8 mouse cellular contexts compared by ENCODE assay signal in the genomic region with DNA sequence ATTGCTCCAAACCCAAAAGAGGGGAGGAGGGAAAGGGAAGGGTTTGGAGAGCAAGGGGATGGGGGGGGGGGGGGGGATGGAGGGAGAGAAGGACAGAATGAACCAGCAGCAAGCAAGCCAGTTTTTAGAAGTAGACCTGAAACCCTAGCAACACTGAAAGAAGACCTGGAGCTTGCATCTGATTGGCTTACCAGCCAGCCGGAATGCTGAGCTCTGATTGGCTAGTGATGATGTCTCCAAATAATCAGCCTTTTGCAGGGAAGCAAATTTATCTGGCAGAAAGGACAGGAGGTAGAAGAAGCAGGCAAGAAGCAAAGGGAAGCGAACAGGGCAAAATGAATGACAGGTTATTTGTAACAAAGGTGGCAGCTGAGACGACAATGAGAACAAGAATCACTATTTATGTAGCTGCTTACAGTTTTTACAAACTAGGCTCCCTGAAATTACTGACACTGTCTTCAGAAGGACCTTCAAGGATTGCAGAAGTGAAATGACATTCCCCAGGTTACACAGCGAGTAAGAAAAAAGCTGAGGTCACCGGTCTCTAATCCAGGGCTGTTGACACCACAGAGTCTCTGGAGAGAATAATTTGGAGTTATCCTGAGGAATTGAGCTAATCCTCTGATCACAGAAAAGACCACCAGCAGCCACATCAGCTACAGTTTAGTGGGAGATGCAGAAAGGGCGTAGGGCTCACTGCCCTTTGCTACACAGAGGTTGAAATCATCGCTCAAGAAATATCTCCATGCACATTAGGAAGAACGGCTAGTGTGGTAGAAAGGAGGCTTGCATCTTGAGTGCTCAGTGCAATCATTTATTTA.
DNase-seq lines count a peak whose midpoint lies in the region; ATAC-seq and TF ChIP-seq lines count a peak whose summit lies in the region.

No protein-coding gene starts in this region.

- no peaks in the 10 kb centered on the region for H3K27me3 ChIP-seq in hindbrain, embryonic 16.5 days (replicated peaks; ENCODE audit: control insufficient read depth, insufficient read depth, low read length)
- H3K27me3 ChIP-seq in midbrain, embryonic 16.5 days (ENCODE audit: control insufficient read depth, insufficient read depth, low read depth, low read length) = no peaks in the 10 kb centered on the region
- no peaks in the 10 kb centered on the region for H3K27me3 ChIP-seq in thymus, adult 2 months (ENCODE audit: control insufficient read depth, insufficient read depth, low read length)

- no peak for TF ChIP-seq POLR2A in thymus, adult 2 months (IDR thresholded peaks at IDR 0.05; ENCODE audit: control insufficient read depth, extremely low read depth, insufficient read depth, low read length, poor library complexity)

- intact Hi-C loops in left cerebral cortex, adult 2 months (cut with DNase I) = loop anchor here (5.0 kb wide), 1 partner anchor 112 kb away; no protein-coding TSS in a partner anchor

- H3K4me3 ChIP-seq in hindbrain, embryonic 16.5 days (ENCODE audit: low read length) = no peak overlapping the region
- peak overlapping the region; percentile 29; the same call in 1 of the 2 replicates for H3K4me3 ChIP-seq in left cerebral cortex, adult 2 months
- H3K4me3 ChIP-seq in midbrain, embryonic 16.5 days (ENCODE audit: low read depth, low read length) = peak overlapping the region; percentile 15
- H3K4me3 ChIP-seq in thymus, adult 2 months (ENCODE audit: control insufficient read depth, insufficient read depth, low read length) = no peak overlapping the region

- no peak for TF ChIP-seq CTCF in left cerebral cortex, adult 2 months (IDR thresholded peaks at IDR 0.05)
- no peak for TF ChIP-seq CTCF in thymus, adult 2 months (IDR thresholded peaks at IDR 0.05; ENCODE audit: borderline replicate concordance, control insufficient read depth, extremely low read depth, insufficient read depth, low read length, poor library complexity)

- H3K4me1 ChIP-seq in hindbrain, embryonic 16.5 days (ENCODE audit: control insufficient read depth, insufficient read depth, low read depth, low read length) = peaks cover 12% of the 10 kb centered on the region
- H3K4me1 ChIP-seq in midbrain, embryonic 16.5 days (ENCODE audit: control insufficient read depth, insufficient read depth, low read length) = peaks cover 24% of the 10 kb centered on the region
- peaks cover 35% of the 10 kb centered on the region for H3K4me1 ChIP-seq in thymus, adult 2 months (replicated peaks; ENCODE audit: control insufficient read depth, insufficient read depth, low read length)

- no peaks in the 10 kb centered on the region for H3K36me3 ChIP-seq in hindbrain, embryonic 16.5 days (ENCODE audit: control insufficient read depth, insufficient read depth, low read length)
- no peaks in the 10 kb centered on the region for H3K36me3 ChIP-seq in midbrain, embryonic 16.5 days (ENCODE audit: control insufficient read depth, insufficient read depth, low read length)
- H3K36me3 ChIP-seq in thymus, adult 2 months (ENCODE audit: control insufficient read depth, insufficient read depth, low read length) = no peaks in the 10 kb centered on the region

- peak overlapping the region; percentile 21; the same call in 1 of the 2 replicates for H3K27ac ChIP-seq in hindbrain, embryonic 16.5 days (ENCODE audit: low read depth, low read length)
- H3K27ac ChIP-seq in left cerebral cortex, adult 2 months = peak overlapping the region; percentile 92
- peak overlapping the region; percentile 75 for H3K27ac ChIP-seq in midbrain, embryonic 16.5 days (ENCODE audit: low read length)
- peak overlapping the region; percentile 96 for H3K27ac ChIP-seq in thymus, adult 2 months (ENCODE audit: control insufficient read depth, insufficient read depth, low read length)

- 51% methylated on average over 8 of the region's 8 CpGs for WGBS in hindbrain, embryonic 16.5 days
- WGBS in midbrain, embryonic 16.5 days = 20% methylated on average over 8 of the region's 8 CpGs
- 48% methylated on average over 8 of the region's 8 CpGs for WGBS in thymus, adult 2 months

- ATAC-seq in hindbrain, embryonic 16.5 days = peak; percentile 88
- ATAC-seq in midbrain, embryonic 16.5 days = peak; percentile 88

- H3K4me2 ChIP-seq in hindbrain, embryonic 16.5 days (ENCODE audit: low read length) = peak overlapping the region; percentile 47
- peak overlapping the region; percentile 50 for H3K4me2 ChIP-seq in midbrain, embryonic 16.5 days (ENCODE audit: low read length)

- H3K9me3 ChIP-seq in hindbrain, embryonic 16.5 days (ENCODE audit: control insufficient read depth, low read length) = no peaks in the 10 kb centered on the region
- no peaks in the 10 kb centered on the region for H3K9me3 ChIP-seq in midbrain, embryonic 16.5 days (replicated peaks; ENCODE audit: control insufficient read depth, low read length, poor library complexity, severe bottlenecking)

- peak overlapping the region; percentile 23; the same call in 1 of the 2 replicates for H3K9ac ChIP-seq in hindbrain, embryonic 16.5 days (ENCODE audit: low read depth, low read length)
- H3K9ac ChIP-seq in midbrain, embryonic 16.5 days (ENCODE audit: low read depth, low read length) = peak overlapping the region; percentile 58

- DNase-seq in gastrocnemius, adult 18-20 months (ENCODE audit: low spot score) = peak; percentile 48
- no peak for DNase-seq in gastrocnemius, postnatal 4 days (ENCODE audit: low spot score in 2 of 2)
- peak; percentile 98 for DNase-seq in brain, adult 2 months (ENCODE audit: low read depth, low spot score)
- peak; percentile 74 for DNase-seq in fibroblast of lung, adult 2 months (ENCODE audit: low read depth)
- DNase-seq in left cerebral cortex, adult 2 months (ENCODE audit: extremely low spot score in 1 of 2, low spot score in 2 of 2) = peak; percentile 59 to 79
- peak; percentile 70 for DNase-seq in thymus, adult 2 months

Comparison
In these comparisons a context has a peak if more than half of its experiments do, and no peak if none do; other contexts are left out.
1. DNase-seq: peak in gastrocnemius, adult 18-20 months (single experiment), brain, adult 2 months (single experiment), fibroblast of lung, adult 2 months (single experiment), left cerebral cortex, adult 2 months (2 of 2) and thymus, adult 2 months (single experiment); none in gastrocnemius, postnatal 4 days (0 of 2).
2. H3K27ac ChIP-seq: peak in every context shown above with its lines; median percentile 96 in thymus, adult 2 months; 92 in left cerebral cortex, adult 2 months; 75 in midbrain, embryonic 16.5 days; 21 in hindbrain, embryonic 16.5 days.
3. H3K4me3 ChIP-seq: peak in left cerebral cortex, adult 2 months (single experiment) and midbrain, embryonic 16.5 days (single experiment); none in hindbrain, embryonic 16.5 days (single experiment) and thymus, adult 2 months (single experiment).